Mouse (Mus musculus) erythroblast, embryonic 14.5 days (primary cell): ENCODE results near the gene A630023A22Rik.

ENCODE experiments used
- GATA1 ChIP-seq: IDR thresholded peaks from 2 replicates; pipeline ENCODE4 v1.6.1; 2012; ENCODE audit warnings: low read length, inconsistent platforms, mixed read lengths
- TAL1 ChIP-seq: IDR thresholded peaks from 3 replicates; pipeline ENCODE4 v1.6.1; 2012; ENCODE audit warnings: low read length, inconsistent platforms, mixed read lengths

- TF ChIP-seq TAL1 = no peak
- TF ChIP-seq GATA1 = no peak
Measured at GRCm38 (mm10) chr14:34142316-34142715, 39.8 kb upstream of the A630023A22Rik start.
